Mouse (Mus musculus) C2C12 (cell line): ENCODE measurements at regions not wholly inside any gene's neighbourhood (a gene's known extent, or its start where the extent isn't known, plus 50 kb on each side); places are given as distances from the start of the nearest gene placed in this dataset.

Experiments
- H3K27me3 ChIP-seq: one replicate; pipeline ENCODE4 v1.6.1; 2011; ENCODE audit not compliant: control insufficient read depth, insufficient read depth, insufficient read length
- H3K36me3 ChIP-seq: one replicate; pipeline ENCODE4 v1.6.1; 2011; ENCODE audit not compliant: control insufficient read depth, insufficient read depth
- H3K4me3 ChIP-seq: one replicate; pipeline ENCODE4 v1.5.1; 2011; ENCODE audit warnings: mild to moderate bottlenecking, control low read depth; ENCODE audit not compliant: poor library complexity, insufficient read depth, severe bottlenecking
- H3K79me2 ChIP-seq: one replicate; pipeline ENCODE4 v1.6.1; 2011; ENCODE audit not compliant: control insufficient read depth, insufficient read depth
- H3K79me3 ChIP-seq: one replicate; pipeline ENCODE4 v1.6.1; 2011; ENCODE audit warnings: low read depth, control low read depth
- H3ac ChIP-seq: one replicate; pipeline ENCODE3; 2011; ENCODE audit warnings: low read depth; ENCODE audit not compliant: control insufficient read depth, insufficient read length
- CEBPB ChIP-seq: IDR thresholded peaks from one replicate; pipeline ENCODE4 v1.6.1; 2011; ENCODE audit warnings: low read depth, mild to moderate bottlenecking, control low read depth, moderate library complexity
- CTCF ChIP-seq: IDR thresholded peaks from one replicate; pipeline ENCODE4 v1.5.1; 2011; ENCODE audit not compliant: control insufficient read depth, insufficient read depth, insufficient read length
- FOSL1 ChIP-seq: IDR thresholded peaks from one replicate; pipeline ENCODE4 v1.8.0; 2011; ENCODE audit warnings: mild to moderate bottlenecking, low read length; ENCODE audit not compliant: poor library complexity, insufficient read depth, severe bottlenecking
- MAX ChIP-seq: IDR thresholded peaks from one replicate; pipeline ENCODE4 v1.6.1; 2011; ENCODE audit warnings: mild to moderate bottlenecking, control low read depth
- MYOD1 ChIP-seq: IDR thresholded peaks from one replicate; pipeline ENCODE4 v1.6.1; 2011; ENCODE audit warnings: low read depth; ENCODE audit not compliant: control insufficient read depth, insufficient read length
- MYOG ChIP-seq: IDR thresholded peaks from one replicate; pipeline ENCODE4 v1.6.1; 2011; ENCODE audit not compliant: control insufficient read depth, insufficient read length; ENCODE audit errors: extremely low read depth
- USF1 ChIP-seq: IDR thresholded peaks from one replicate; pipeline ENCODE4 v1.6.1; 2011; ENCODE audit warnings: low read depth, mild to moderate bottlenecking, control low read depth, moderate library complexity

GRCm38 (mm10) chr10:96257935-96258334 lies 121.5 kb downstream of the Gm5426 start:
- Histone ChIP-seq H3K79me3 (no peaks in the 10 kb centered on the region), H3K4me3 (no peak overlapping the region), H3K36me3 (no peaks in the 10 kb centered on the region), H3ac (no peak overlapping the region), H3K27me3 (no peaks in the 10 kb centered on the region), H3K79me2 (no peaks in the 10 kb centered on the region)
- TF ChIP-seq MYOG (no peak), MYOD1 (no peak), CTCF (no peak)

DNA sequence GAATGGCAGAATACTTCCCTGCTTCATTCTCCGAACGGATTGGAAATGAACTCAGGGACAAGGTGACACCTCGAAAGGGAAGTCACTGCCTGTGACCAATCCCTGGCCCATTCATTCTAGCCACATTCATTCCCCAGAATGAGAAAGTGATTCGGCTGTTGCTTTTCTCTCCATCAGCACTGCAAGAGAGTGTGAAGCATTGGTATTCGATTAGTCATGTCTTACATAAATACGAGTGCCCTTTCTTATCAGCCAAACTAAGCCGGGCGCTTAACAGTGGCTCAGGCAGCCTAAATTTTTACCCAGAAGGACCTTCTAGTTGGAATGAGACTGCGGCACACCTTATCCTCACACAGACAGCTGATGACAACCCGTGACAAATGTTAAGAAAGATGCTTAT lies 122.8 kb downstream of the Gm5426 start:
- Histone ChIP-seq H3K27me3 (no peaks in the 10 kb centered on the region), H3K79me2 (no peaks in the 10 kb centered on the region), H3K79me3 (no peaks in the 10 kb centered on the region), H3ac (no peak overlapping the region), H3K4me3 (no peak overlapping the region), H3K36me3 (no peaks in the 10 kb centered on the region)
- TF ChIP-seq CEBPB: no peak
- no peak for TF ChIP-seq FOSL1
- no peak for TF ChIP-seq MYOD1
- TF ChIP-seq MAX: no peak
- TF ChIP-seq CTCF: no peak
- no peak for TF ChIP-seq MYOG
- no peak for TF ChIP-seq USF1

DNA sequence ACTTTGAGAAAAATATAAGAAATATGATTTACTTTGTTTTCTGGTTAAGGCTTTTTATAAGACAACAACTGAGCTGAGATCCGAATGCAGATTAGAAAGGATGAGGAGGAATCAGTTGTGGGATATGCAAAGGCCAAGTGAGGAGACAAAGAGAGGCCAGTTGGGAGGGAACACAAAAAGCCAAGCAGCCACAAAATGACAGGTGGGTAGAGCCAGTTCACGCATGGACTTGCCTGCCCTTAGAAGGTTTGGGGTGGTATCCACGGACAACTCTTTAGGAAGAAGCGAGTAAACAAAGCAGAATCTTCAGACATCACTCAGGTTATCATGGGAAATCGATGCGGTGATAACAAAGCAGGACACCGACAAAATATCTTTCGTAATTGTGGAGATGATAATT lies 123.2 kb downstream of the Gm5426 start:
- TF ChIP-seq MYOG (no peak), MYOD1 (no peak), CTCF (no peak), USF1 (no peak), CEBPB (no peak), MAX (no peak)
- H3K27me3 ChIP-seq: no peaks in the 10 kb centered on the region
- H3ac ChIP-seq: no peak overlapping the region
- no peaks in the 10 kb centered on the region for H3K79me3 ChIP-seq
- H3K79me2 ChIP-seq: no peaks in the 10 kb centered on the region
- no peaks in the 10 kb centered on the region for H3K36me3 ChIP-seq
- no peak overlapping the region for H3K4me3 ChIP-seq

- TF ChIP-seq MYOD1 (no peak), MAX (no peak), CEBPB (no peak), USF1 (no peak), FOSL1 (no peak), CTCF (no peak), MYOG (no peak)
- Histone ChIP-seq H3K27me3 (no peaks in the 10 kb centered on the region), H3K36me3 (no peaks in the 10 kb centered on the region), H3K79me3 (no peaks in the 10 kb centered on the region), H3ac (no peak overlapping the region), H3K79me2 (no peaks in the 10 kb centered on the region), H3K4me3 (no peak overlapping the region)
These were observed 127.1 kb downstream of the Gm5426 start for GRCm38 (mm10) chr10:96263544-96263943.

DNA sequence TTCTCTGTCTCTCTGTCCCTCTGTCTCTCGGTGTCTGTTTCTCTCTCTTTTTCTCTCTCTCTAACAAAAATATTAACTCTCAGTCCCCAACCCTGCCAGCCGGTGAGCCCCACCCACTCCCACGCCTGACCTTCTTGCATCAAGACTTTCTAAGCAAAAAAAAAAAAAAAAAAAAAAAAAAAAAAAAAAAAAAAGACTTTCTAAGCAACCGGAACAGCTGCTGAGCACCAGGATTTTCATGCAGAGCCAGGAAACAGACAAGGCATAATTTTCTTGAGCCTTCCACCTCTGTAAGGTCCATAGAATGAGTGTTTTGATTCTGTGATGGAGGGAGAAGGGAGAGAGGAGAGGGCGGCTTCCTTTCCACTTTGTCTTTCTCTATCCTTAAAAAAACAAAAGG lies 128.0 kb downstream of the Gm5426 start:
- H3K79me3 ChIP-seq: no peaks in the 10 kb centered on the region
- no peaks in the 10 kb centered on the region for H3K79me2 ChIP-seq
- H3K27me3 ChIP-seq: no peaks in the 10 kb centered on the region
- H3ac ChIP-seq: no peak overlapping the region
- no peak overlapping the region for H3K4me3 ChIP-seq
- H3K36me3 ChIP-seq: no peaks in the 10 kb centered on the region
- no peak for TF ChIP-seq MAX
- no peak for TF ChIP-seq MYOD1
- TF ChIP-seq MYOG: no peak
- no peak for TF ChIP-seq CTCF
- TF ChIP-seq USF1: no peak
- no peak for TF ChIP-seq FOSL1
- TF ChIP-seq CEBPB: no peak

DNA sequence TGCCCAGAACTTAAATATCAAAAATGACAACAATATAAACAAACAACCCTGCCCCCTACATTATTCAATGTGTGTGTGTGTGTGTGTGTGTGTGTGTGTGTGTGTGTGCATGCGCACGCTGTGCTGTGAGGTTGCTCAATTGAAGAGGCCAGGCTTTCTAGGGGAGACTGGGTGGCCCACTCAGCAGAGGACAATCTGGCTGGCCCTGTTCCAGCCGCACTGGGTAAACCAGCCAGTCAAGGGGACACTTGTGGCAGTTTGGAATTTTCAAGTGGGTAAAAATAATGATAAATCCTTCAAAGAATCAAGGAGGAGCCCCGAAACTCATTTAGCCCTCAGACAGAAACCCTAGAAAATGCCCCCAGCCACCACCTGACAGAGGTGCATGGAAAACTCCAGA lies 128.5 kb downstream of the Gm5426 start:
- H3K79me3 ChIP-seq: no peaks in the 10 kb centered on the region
- TF ChIP-seq FOSL1: no peak
- TF ChIP-seq MYOG: no peak
- no peak for TF ChIP-seq CEBPB
- TF ChIP-seq MAX: no peak
- no peak for TF ChIP-seq CTCF
- TF ChIP-seq MYOD1: no peak
- TF ChIP-seq USF1: no peak

More for the DNA sequence above, 128.5 kb downstream of the Gm5426 start:
- H3K27me3 ChIP-seq: no peaks in the 10 kb centered on the region
- H3K36me3 ChIP-seq: no peaks in the 10 kb centered on the region
- no peak overlapping the region for H3K4me3 ChIP-seq
- H3K79me2 ChIP-seq: no peaks in the 10 kb centered on the region
- H3ac ChIP-seq: no peak overlapping the region
